Mouse (Mus musculus): ENCODE measurements around the gene Cd86. TPM values are rescaled to one million over a fixed set of nuclear protein-coding genes. Genes with fewer than 3 reads are reported as not detected.

Gene Cd86
- polyA plus RNA-seq, 1 experiment, result 1.7 TPM

GRCm38 (mm10) chr16:36666448-36667017 lies 652 bp upstream of the Cd86 start:
- no peak for DNase-seq (ENCODE audit: low read depth, low spot score)
- whole genome bisulfite sequencing, result 63% methylated on average over 10 of the region's 10 CpGs

DNA sequence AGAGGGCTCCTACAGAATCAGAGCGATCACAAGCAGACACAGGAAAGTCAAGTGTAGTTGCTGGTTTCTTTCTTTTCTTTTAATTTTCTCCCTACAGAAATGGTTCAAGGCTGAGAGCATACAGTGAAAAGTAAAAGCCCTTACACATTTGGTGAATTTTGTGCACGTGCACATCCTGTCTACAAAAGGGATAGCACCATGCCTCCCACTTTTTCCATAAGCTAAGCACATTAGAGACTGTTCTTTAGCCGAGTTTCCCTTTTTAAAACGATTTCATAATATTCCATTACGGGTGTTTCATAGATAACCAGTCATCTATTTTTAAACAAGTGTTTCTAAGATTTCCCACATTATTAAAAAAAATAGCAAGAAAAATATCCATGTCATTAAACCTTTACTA lies 2.4 kb downstream of the Cd86 start:
- DNase-seq (ENCODE audit: low read depth, low spot score), result no peak
- 84% methylated on average over 5 of the region's 5 CpGs for WGBS

GRCm38 (mm10) chr16:36661330-36661729 lies 4.6 kb downstream of the Cd86 start:
- 85% methylated on average over 10 of the region's 10 CpGs for WGBS

DNA sequence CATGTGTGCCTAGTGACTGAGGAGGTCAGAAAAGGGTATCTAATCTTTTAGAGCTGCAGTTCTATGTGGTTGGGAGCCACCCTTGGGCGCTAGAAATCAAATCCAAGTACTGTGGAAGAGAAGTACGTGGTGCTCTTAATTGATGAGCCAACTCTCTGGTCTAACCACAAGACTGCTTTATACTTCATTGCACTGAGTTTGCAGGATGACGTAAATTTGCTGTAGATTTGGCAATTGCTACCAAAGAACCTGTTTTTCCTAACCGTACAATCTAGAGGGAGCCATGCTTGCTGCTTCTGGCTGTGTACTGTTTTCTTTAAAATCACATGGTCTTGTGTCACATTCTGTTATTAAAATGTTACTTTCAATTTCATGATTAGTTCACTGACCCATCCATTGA lies 10.0 kb downstream of the Cd86 start:
- 80% methylated on average over 4 of the region's 4 CpGs for WGBS
- DNase-seq (ENCODE audit: low read depth, low spot score), result no peak

More at GRCm38 (mm10) chr16:36661330-36661729, 4.6 kb downstream of the Cd86 start:
- DNase-seq (ENCODE audit: low read depth, low spot score), result no peak

- WGBS, result 93% methylated on average over 1 of the region's 1 CpGs
- no peak for DNase-seq (ENCODE audit: low read depth, low spot score)
Observed at GRCm38 (mm10) chr16:36655199-36655598, 10.7 kb downstream of the Cd86 start.

GRCm38 (mm10) chr16:36651174-36651766 lies 14.6 kb downstream of the Cd86 start:
- WGBS, result 83% methylated on average over 6 of the region's 6 CpGs
- DNase-seq (ENCODE audit: low read depth, low spot score), result no peak

DNA sequence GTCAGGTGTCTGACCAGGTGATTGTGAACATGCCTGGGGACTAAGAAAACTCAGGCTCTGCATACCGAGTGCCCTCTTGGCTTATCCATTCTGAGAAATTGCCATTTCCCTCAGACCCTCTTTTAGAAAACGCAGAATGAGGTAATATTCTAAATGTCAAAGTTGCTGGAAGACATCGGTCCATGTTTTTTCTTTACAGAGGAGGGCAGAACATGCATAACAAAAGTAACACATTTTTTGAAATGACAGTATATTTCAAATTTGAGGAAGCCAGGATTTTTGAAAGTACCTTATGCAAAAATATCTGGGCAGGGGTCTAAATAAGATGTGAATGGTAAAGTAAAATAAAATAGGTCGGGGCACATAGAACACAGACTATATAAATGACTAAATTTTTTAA lies 15.4 kb downstream of the Cd86 start:
- no peak for DNase-seq (ENCODE audit: low read depth, low spot score)
- 88% methylated on average over 4 of the region's 4 CpGs for WGBS

- DNase-seq (ENCODE audit: low read depth, low spot score), result no peak
- 73% methylated on average over 3 of the region's 3 CpGs for WGBS
Observed at GRCm38 (mm10) chr16:36649304-36649703, 16.6 kb downstream of the Cd86 start.

DNA sequence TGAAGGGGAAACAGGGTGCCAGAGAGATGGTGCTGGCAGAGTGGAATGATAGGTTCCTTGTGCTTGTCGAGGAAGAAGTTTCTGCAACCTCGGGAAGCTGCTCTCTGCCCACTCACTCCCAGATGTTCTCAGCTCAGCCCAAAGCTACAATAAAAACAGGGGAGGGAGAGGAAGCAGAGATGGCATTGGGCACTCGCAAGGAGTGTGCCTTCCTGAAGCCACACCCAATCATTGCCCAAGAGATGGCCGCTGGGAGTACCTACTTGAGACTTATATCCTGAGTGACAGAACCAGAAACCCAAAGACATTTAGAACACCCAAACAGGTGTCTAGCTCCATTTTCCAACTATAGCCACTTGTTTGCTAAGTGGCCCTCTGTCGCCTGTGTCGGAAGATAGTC lies 20.8 kb downstream of the Cd86 start:
- WGBS, result 50% methylated on average over 6 of the region's 6 CpGs
- no peak for DNase-seq (ENCODE audit: low read depth, low spot score)

GRCm38 (mm10) chr16:36642696-36643046 lies 23.2 kb downstream of the Cd86 start:
- WGBS, result 79% methylated on average over 5 of the region's 5 CpGs
- no peak for DNase-seq (ENCODE audit: low read depth, low spot score)

GRCm38 (mm10) chr16:36641830-36642695 lies 23.8 kb downstream of the Cd86 start:
- 78% methylated on average over 14 of the region's 14 CpGs for WGBS
- DNase-seq (ENCODE audit: low read depth, low spot score), result no peak

DNA sequence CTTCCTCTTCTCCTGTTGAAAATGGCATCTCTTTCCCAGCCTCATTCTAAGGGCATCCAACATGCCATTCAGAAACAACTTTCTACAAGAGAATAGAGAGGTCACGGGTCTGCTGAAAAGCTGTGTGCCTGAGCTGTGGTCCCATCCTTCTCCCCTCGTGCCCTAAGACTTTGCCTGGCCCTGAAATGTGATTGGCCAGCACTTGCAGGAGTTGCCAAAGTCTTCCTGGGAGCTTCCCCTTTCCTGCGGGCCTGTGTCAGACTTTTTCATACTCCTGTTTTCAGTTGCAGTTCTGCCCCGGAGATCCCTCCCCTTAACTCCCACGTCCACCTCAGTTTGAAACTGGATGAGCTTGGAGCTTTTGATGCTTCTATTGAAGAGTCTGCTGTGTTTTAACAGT lies 24.9 kb downstream of the Cd86 start:
- no peak for DNase-seq (ENCODE audit: low read depth, low spot score)
- 70% methylated on average over 5 of the region's 5 CpGs for WGBS

DNA sequence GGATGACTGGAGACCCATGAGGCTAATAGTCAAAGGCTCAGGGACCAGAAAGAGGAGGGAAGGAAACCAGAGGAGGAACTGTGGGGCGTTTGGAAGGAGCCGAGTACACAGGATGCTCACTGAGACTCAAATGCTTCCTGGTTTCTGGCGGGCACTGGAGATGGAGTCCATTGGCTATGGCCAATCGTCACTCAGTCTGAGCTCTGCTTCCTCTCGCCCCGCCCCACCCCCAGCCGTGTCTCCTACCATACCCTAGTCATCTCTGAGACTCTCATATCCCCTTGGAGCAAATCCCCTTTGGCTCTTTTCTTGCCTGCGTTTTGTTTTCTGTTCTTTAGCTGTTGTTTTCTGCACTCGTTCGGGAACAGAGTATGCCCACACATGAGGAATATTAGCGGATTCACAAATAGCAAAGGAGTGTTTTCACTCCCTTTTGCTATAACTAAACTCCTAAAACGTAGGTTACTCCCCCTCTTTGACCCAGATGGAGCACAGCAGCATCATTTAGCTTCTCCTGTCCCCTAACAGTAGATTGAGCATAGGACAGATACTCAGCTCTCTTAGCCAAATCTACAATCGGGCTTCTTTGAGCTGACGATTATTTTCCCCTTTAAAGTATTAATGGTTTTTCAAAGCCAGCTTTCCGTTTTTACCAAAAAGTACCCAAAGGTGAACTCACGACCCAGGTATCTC lies 25.9 kb downstream of the Cd86 start:
- 86% methylated on average over 16 of the region's 16 CpGs for WGBS
- DNase-seq (ENCODE audit: low read depth, low spot score), result no peak

GRCm38 (mm10) chr16:36636800-36637199 lies 29.1 kb downstream of the Cd86 start:
- no peak for DNase-seq (ENCODE audit: low read depth, low spot score)
- WGBS, result 43% methylated on average over 4 of the region's 4 CpGs

GRCm38 (mm10) chr16:36634971-36635710 lies 30.7 kb downstream of the Cd86 start:
- DNase-seq (ENCODE audit: low read depth, low spot score), result no peak
- 91% methylated on average over 23 of the region's 23 CpGs for WGBS

DNA sequence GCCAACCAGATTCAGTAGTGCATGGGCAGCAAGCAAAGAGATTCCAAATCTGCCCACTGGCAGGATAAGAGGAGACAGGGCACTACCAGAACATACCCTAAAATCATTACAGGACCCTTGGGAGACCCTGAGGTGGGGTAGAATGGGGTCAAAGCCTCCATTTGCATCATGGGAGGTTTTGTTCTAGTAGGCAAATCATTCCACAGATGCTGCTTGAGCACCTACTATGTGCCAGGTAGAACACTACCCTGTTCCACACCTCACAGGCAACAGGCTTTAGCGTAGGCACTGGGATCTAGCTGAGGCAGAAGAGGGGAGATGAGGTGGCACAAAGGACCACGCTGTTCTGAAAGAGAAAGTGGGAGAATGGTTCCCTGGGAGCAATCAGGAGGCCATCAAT lies 31.5 kb downstream of the Cd86 start:
- WGBS, result 69% methylated on average over 2 of the region's 2 CpGs
- DNase-seq (ENCODE audit: low read depth, low spot score), result no peak

DNA sequence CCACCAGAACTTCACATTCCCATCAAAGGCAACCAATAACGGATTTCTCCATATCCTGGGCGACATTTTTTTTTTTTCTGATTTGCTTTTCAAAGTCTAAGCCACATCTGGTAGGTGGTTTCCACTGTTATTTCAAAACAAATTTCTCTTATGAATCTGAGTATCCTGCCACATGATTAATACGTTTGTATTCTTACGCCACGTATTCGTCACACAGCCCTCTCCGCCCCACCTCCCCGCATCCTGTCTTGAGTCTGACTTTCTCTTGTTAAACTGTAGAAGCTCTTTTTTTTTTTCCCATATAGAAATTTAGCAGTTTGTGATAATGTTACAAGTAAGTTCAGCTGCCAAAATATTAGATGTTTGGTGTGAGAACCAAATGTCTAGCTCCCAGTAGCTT lies 33.7 kb downstream of the Cd86 start:
- 91% methylated on average over 8 of the region's 8 CpGs for WGBS
- DNase-seq (ENCODE audit: low read depth, low spot score), result no peak

- DNase-seq (ENCODE audit: low read depth, low spot score), result no peak
- WGBS, result 87% methylated on average over 5 of the region's 5 CpGs
Observed at GRCm38 (mm10) chr16:36631607-36632006, 34.3 kb downstream of the Cd86 start.

DNA sequence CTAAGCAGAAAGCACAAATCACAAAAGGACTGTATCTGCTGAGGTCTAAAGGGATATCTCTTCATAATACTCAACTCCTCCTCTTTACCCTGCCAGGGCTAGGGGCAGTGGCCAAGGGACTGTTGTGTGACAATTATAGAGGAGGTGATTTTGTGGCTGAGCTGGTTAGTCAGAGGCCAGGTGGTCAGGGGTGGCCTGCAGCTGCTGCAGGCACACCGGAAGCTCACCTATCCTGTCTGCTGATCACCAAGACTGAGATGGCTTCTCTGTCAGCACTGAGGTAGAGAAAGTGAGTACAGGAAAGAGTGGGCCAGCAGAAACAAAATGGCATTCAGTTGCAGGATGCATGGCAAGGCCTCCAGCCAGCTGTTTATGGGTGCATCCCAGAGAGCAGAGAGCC lies 38.1 kb downstream of the Cd86 start:
- DNase-seq (ENCODE audit: low read depth, low spot score), result no peak
- 85% methylated on average over 1 of the region's 1 CpGs for WGBS

Measured in large intestine, adult 2 months (tissue).